Mouse (Mus musculus) kidney, postnatal 0 days (tissue): Measurements from ENCODE around the gene Mcu. TPM values are rescaled to one million over a fixed set of nuclear protein-coding genes. Genes with fewer than 3 reads are reported as not detected.

ENCODE experiments used
- ATAC-seq: fragments of 200-750 bp; cut with Nextera tagmentation; replicated peaks from 2 replicates; pipeline ENCODE4 v1.8.0; 2017; ENCODE audit warnings: low read depth, moderate number of reproducible peaks, moderate TSS enrichment, moderate library complexity; ENCODE audit not compliant: low FRiP score
- DNase-seq: peaks from one replicate; pipeline ENCODE4 v3.0.0-alpha.2; 2016; ENCODE audit warnings: low spot score
- H3K27ac ChIP-seq: fragments of 300-500 bp; sonication (generic); 2 replicates; pipeline ENCODE4 v1.5.1; 2014; ENCODE audit warnings: mild to moderate bottlenecking
- H3K27me3 ChIP-seq: fragments of 300-500 bp; sonication (generic); 2 replicates; pipeline ENCODE4 v1.6.1; 2014; ENCODE audit warnings: low read length, mixed read lengths; ENCODE audit not compliant: insufficient read depth
- H3K36me3 ChIP-seq: fragments of 300-500 bp; sonication (generic); 2 replicates; pipeline ENCODE4 v1.6.1; 2014; ENCODE audit warnings: low read length, mixed read lengths; ENCODE audit not compliant: insufficient read depth
- H3K4me1 ChIP-seq: fragments of 300-500 bp; sonication (generic); replicated peaks from 2 replicates; pipeline ENCODE4 v1.6.1; 2014; ENCODE audit warnings: antibody characterized with exemption, low read length, mixed read lengths; ENCODE audit not compliant: insufficient read depth
- H3K4me2 ChIP-seq: fragments of 300-500 bp; sonication (generic); 2 replicates; pipeline ENCODE4 v1.6.1; 2014; ENCODE audit warnings: mild to moderate bottlenecking, low read length, moderate library complexity, mixed read lengths
- H3K4me3 ChIP-seq: fragments of 300-500 bp; sonication (generic); replicated peaks from 2 replicates; pipeline ENCODE4 v1.5.1; 2014; ENCODE audit warnings: low read depth, low read length
- H3K9ac ChIP-seq: fragments of 300-500 bp; sonication (generic); 2 replicates; pipeline ENCODE4 v1.6.1; 2014; ENCODE audit warnings: low read depth, low read length
- H3K9me3 ChIP-seq: fragments of 300-500 bp; sonication (generic); replicated peaks from 2 replicates; pipeline ENCODE4 v1.6.1; 2016; ENCODE audit warnings: low read length, inconsistent platforms, mixed read lengths
- CTCF ChIP-seq: IDR thresholded peaks from 2 replicates; pipeline ENCODE4 v1.5.1; 2016; ENCODE audit warnings: antibody characterized with exemption, low read depth, mild to moderate bottlenecking, moderate library complexity
- WGBS: fragments of 180-500 bp; shearing (Covaris S2); extraction: QIAGEN DNeasy Blood & Tissue Kit; methylation state at CpG from one replicate; pipeline ENCODE4 v1.1.7; 2014; 5-methylcytosine and 5-hydroxymethylcytosine counted together
- polyA plus RNA-seq: library from polyadenylated mRNA; unstranded; fragments of >200 nt; fragmentation: Nextera tagmentation; extraction: Ambion mirVana; gene quantifications from 2 replicates; pipeline ENCODE4 v1.2.1, GENCODE M21; 2015

Gene Mcu
- polyA plus RNA-seq, 1 experiment from 2014 or later, result 36.5 TPM

- Histone ChIP-seq H3K4me1 (peaks cover 10% of the 10 kb centered on the region), H3K27me3 (no peaks in the 10 kb centered on the region), H3K9me3 (no peaks in the 10 kb centered on the region), H3K27ac (peak overlapping the region; percentile 71), H3K4me2 (peak overlapping the region; percentile 66), H3K4me3 (no peak overlapping the region), H3K36me3 (no peaks in the 10 kb centered on the region), H3K9ac (peak overlapping the region; percentile 35; the same call in 1 of the 2 replicates)
- TF ChIP-seq CTCF, result no peak
- ATAC-seq, result 0 out of 2 replicates have a peak, but pooled peaks have one; percentile 16
- no peak for DNase-seq
- 53% methylated on average over 3 of the region's 3 CpGs for WGBS
Measured at GRCm38 (mm10) chr10:59540081-59540480, 76.4 kb downstream of the Mcu start.

GRCm38 (mm10) chr10:59539533-59539875 is 77.0 kb downstream of the Mcu start:
- peak; percentile 68 for ATAC-seq
- H3K36me3 ChIP-seq, result no peaks in the 10 kb centered on the region
- peak; percentile 83 for DNase-seq
- H3K9me3 ChIP-seq, result no peaks in the 10 kb centered on the region
- WGBS, result 2% methylated on average over 12 of the region's 12 CpGs
- H3K4me1 ChIP-seq, result peaks cover 10% of the 10 kb centered on the region
- peak overlapping the region; percentile 66 for H3K4me2 ChIP-seq
- H3K4me3 ChIP-seq, result peak overlapping the region; percentile 33
- peak overlapping the region; percentile 71 for H3K27ac ChIP-seq
- no peaks in the 10 kb centered on the region for H3K27me3 ChIP-seq
- TF ChIP-seq CTCF, result no peak
- H3K9ac ChIP-seq, result peak overlapping the region; percentile 35; the same call in 1 of the 2 replicates

GRCm38 (mm10) chr10:59538767-59539532 is 77.5 kb downstream of the Mcu start:
- WGBS, result 38% methylated on average over 17 of the region's 17 CpGs
- H3K4me3 ChIP-seq, result peak overlapping the region; percentile 33
- H3K4me1 ChIP-seq, result peaks cover 10% of the 10 kb centered on the region
- H3K9me3 ChIP-seq, result no peaks in the 10 kb centered on the region
- no peaks in the 10 kb centered on the region for H3K36me3 ChIP-seq
- no peak for DNase-seq
- no peaks in the 10 kb centered on the region for H3K27me3 ChIP-seq
- TF ChIP-seq CTCF, result no peak
- ATAC-seq, result no peak; the same call in 1 of the 2 replicates
- H3K4me2 ChIP-seq, result peak overlapping the region; percentile 66
- H3K9ac ChIP-seq, result peak overlapping the region; percentile 35; the same call in 1 of the 2 replicates
- peak overlapping the region; percentile 71 for H3K27ac ChIP-seq

- no peak overlapping the region for H3K9ac ChIP-seq
- no peak overlapping the region for H3K27ac ChIP-seq
- ATAC-seq (no peak), DNase-seq (no peak)
- peaks cover 10% of the 10 kb centered on the region for H3K4me1 ChIP-seq
- no peak for TF ChIP-seq CTCF
- no peak overlapping the region for H3K4me2 ChIP-seq
- no peak overlapping the region for H3K4me3 ChIP-seq
- WGBS, result 84% methylated on average over 6 of the region's 6 CpGs
- H3K36me3 ChIP-seq, result no peaks in the 10 kb centered on the region
- no peaks in the 10 kb centered on the region for H3K9me3 ChIP-seq
- no peaks in the 10 kb centered on the region for H3K27me3 ChIP-seq
Measured at GRCm38 (mm10) chr10:59538063-59538462, 78.4 kb downstream of the Mcu start.

GRCm38 (mm10) chr10:59537579-59537978 is 78.9 kb downstream of the Mcu start:
- no peak for TF ChIP-seq CTCF
- H3K27ac ChIP-seq, result no peak overlapping the region
- H3K9me3 ChIP-seq, result no peaks in the 10 kb centered on the region
- 42% methylated on average over 6 of the region's 6 CpGs for WGBS
- DNase-seq (peak; percentile 53), ATAC-seq (peak; percentile 8; the same call in 1 of the 2 replicates)
- no peak overlapping the region for H3K4me2 ChIP-seq
- no peak overlapping the region for H3K4me3 ChIP-seq
- no peak overlapping the region for H3K9ac ChIP-seq
- no peaks in the 10 kb centered on the region for H3K27me3 ChIP-seq
- peaks cover 10% of the 10 kb centered on the region for H3K4me1 ChIP-seq
- H3K36me3 ChIP-seq, result no peaks in the 10 kb centered on the region

- Histone ChIP-seq H3K9ac (no peak overlapping the region), H3K4me2 (no peak overlapping the region), H3K27me3 (no peaks in the 10 kb centered on the region), H3K4me1 (no peaks in the 10 kb centered on the region), H3K4me3 (no peak overlapping the region), H3K27ac (no peak overlapping the region), H3K36me3 (no peaks in the 10 kb centered on the region), H3K9me3 (no peaks in the 10 kb centered on the region)
- TF ChIP-seq CTCF, result no peak
- DNase-seq (no peak), ATAC-seq (no peak)
- WGBS, result 94% methylated on average over 6 of the region's 6 CpGs
Measured at GRCm38 (mm10) chr10:59532256-59532655, 84.2 kb downstream of the Mcu start.
